Mouse (Mus musculus) heart, embryonic 13.5 days (tissue): ENCODE data around the gene Hilpda. TPM values are rescaled to one million over a fixed set of nuclear protein-coding genes. Genes with fewer than 3 reads are reported as not detected.

ENCODE experiments used
- ATAC-seq: fragments of 200-750 bp; cut with Nextera tagmentation; 2 replicates; pipeline ENCODE4 v1.8.0; 2017; ENCODE audit warnings: moderate TSS enrichment; ENCODE audit not compliant: insufficient number of reproducible peaks, low FRiP score, low TSS enrichment; ENCODE audit errors: extremely low read depth
- H3K27ac ChIP-seq: fragments of 300-500 bp; sonication (generic); replicated peaks from 2 replicates; pipeline ENCODE4 v1.5.1; 2015; ENCODE audit warnings: moderate library complexity, mild to moderate bottlenecking, inconsistent platforms
- H3K27me3 ChIP-seq: fragments of 300-500 bp; sonication (generic); replicated peaks from 2 replicates; pipeline ENCODE4 v1.6.1; 2015; ENCODE audit warnings: mild to moderate bottlenecking, inconsistent platforms
- H3K36me3 ChIP-seq: fragments of 300-500 bp; sonication (generic); 2 replicates; pipeline ENCODE4 v1.6.1; 2015; ENCODE audit warnings: mild to moderate bottlenecking, inconsistent platforms
- H3K4me1 ChIP-seq: fragments of 300-500 bp; sonication (generic); 2 replicates; pipeline ENCODE4 v1.6.1; 2015; ENCODE audit warnings: inconsistent platforms
- H3K4me2 ChIP-seq: fragments of 300-500 bp; sonication (generic); 2 replicates; pipeline ENCODE4 v1.6.1; 2015; ENCODE audit warnings: inconsistent platforms, mild to moderate bottlenecking, moderate library complexity
- H3K4me3 ChIP-seq: fragments of 300-500 bp; sonication (generic); 2 replicates; pipeline ENCODE4 v1.5.1; 2015; ENCODE audit warnings: moderate library complexity, mild to moderate bottlenecking, inconsistent platforms
- H3K9ac ChIP-seq: fragments of 300-500 bp; sonication (generic); 2 replicates; pipeline ENCODE4 v1.6.1; 2015; ENCODE audit warnings: inconsistent platforms, mild to moderate bottlenecking, moderate library complexity
- H3K9me3 ChIP-seq: fragments of 300-500 bp; sonication (generic); 2 replicates; pipeline ENCODE4 v1.6.1; 2016; ENCODE audit warnings: inconsistent platforms
- WGBS: fragments of 180-500 bp; shearing (Covaris S2); methylation state at CpG from one replicate; pipeline ENCODE4 v1.1.7; 2015; ENCODE audit warnings: mixed read lengths; 5-methylcytosine and 5-hydroxymethylcytosine counted together
- polyA plus RNA-seq: library from polyadenylated mRNA; unstranded; fragments of >200 nt; fragmentation: Nextera tagmentation; extraction: Ambion mirVana; gene quantifications from 2 replicates; pipeline ENCODE4 v1.2.1, GENCODE M21; 2015

Gene Hilpda
- polyA plus RNA-seq: 23.0 and 28.0 TPM in 2 replicates

DNA sequence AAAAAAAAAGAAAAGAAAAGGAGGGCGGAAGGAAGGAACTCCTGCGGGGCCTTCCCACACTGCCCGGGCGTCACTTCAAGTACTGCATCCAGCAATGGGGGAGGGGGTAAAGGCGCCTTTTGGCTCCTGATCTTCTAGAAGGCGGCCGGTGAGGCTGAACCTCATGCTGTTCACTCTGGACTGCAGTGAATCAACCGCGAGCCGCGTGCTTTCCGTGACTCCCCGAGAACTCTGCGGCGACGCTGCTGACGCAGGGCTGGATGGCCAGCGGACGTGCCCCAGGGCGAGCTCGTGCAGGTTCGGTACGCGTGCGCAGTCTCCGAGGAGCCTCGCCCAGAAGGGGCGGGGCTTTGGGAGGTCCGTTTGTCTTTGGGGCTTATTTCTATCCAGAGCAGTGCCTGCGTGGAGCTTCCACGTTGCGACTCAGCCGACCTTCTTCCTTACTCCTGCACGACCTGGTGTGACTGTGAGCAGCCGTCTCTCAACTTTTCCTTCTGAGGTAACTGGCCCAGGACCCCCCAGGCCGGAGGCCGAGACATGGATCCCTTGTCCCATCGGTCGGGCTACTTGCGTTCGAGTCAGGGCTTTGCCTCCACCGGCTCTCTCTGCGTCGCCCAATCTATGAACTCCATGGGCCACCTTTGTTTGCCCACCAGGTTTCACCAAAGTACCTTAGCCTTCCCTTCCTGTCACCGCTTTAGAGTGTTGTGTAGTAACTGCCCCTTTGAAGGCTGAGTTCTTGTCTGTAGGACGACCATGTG, at the start of gene Hilpda:
Gene Hilpda, plus strand, starts transcription at position 177 of the 761 bp plus-strand sequence.
- WGBS: under 1% methylated on average over 46 of the region's 46 CpGs
- Histone ChIP-seq H3K27ac (peak within 1 kb of the TSS; percentile 82), H3K27me3 (no peaks in the 10 kb centered on the region), H3K4me2 (peak within 1 kb of the TSS; percentile 76), H3K36me3 (peaks cover 15% of the 10 kb centered on the region), H3K9ac (peak within 1 kb of the TSS; percentile 90), H3K4me3 (peak within 1 kb of the TSS; percentile 70), H3K4me1 (peaks cover 20% of the 10 kb centered on the region), H3K9me3 (no peaks in the 10 kb centered on the region)
- peak; percentile 95 for ATAC-seq

DNA sequence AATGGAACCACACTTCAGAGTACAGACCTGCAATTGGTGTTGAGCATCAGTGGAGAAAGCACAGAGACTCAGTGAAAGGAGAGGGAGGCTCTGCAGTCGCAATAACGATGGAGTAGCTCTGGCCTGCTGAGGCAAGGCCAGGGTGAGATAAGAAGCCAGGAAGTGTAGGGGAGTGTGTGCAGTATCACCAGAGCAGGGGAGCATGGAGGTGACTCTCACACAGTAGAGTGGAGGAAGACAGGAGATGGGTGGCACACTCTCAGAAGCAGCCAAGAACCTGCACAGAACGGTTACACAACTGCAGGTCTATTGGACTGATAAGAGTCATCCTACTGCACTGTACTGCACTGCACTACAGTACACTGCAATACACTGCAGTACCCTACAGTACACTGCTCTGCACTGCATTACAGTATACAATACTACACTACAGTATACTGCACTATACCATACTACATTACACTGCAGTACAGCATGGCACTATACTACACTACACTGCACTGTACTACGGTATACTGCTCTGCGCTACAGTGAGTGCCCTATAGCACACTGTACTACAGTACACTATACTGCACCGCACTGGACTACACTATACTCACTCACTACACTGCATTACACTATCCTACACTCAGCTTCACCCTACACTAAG, 42.9 kb upstream of the Hilpda start:
- WGBS: 54% methylated on average over 6 of the region's 6 CpGs
- Histone ChIP-seq H3K27ac (no peak overlapping the region), H3K4me1 (no peaks in the 10 kb centered on the region), H3K4me3 (no peak overlapping the region), H3K27me3 (peaks cover 2% of the 10 kb centered on the region; the same call in 1 of the 2 replicates), H3K9ac (no peak overlapping the region), H3K4me2 (no peak overlapping the region), H3K9me3 (no peaks in the 10 kb centered on the region), H3K36me3 (no peaks in the 10 kb centered on the region)
- ATAC-seq: 0 out of 2 replicates have a peak, but pooled peaks have one; percentile 16

DNA sequence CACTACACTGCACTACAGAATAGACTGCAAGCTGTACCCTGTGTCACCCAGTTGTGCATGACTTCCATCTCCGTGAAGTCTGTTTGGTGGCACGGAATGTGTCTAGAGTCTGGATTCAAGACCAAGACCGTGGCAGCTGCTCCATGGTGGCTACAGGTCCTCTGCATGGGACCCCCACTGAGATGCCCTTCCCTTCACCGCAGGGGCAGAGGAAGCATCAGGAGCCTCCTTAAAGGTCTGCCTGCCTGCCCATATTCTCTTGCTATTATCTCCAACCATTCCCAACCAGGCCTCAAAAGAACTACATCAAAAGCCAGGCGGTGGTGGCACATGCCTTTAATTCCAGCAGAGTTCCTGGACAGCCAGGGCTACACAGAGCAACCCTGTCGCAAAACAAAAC, 41.9 kb upstream of the Hilpda start:
- WGBS: 51% methylated on average over 6 of the region's 6 CpGs
- no peak overlapping the region for H3K9ac ChIP-seq
- peaks cover 2% of the 10 kb centered on the region; the same call in 1 of the 2 replicates for H3K27me3 ChIP-seq
- no peak overlapping the region for H3K4me3 ChIP-seq
- no peaks in the 10 kb centered on the region for H3K9me3 ChIP-seq
- no peak for ATAC-seq
- no peaks in the 10 kb centered on the region for H3K36me3 ChIP-seq
- H3K4me2 ChIP-seq: no peak overlapping the region
- H3K4me1 ChIP-seq: no peaks in the 10 kb centered on the region
- H3K27ac ChIP-seq: no peak overlapping the region

DNA sequence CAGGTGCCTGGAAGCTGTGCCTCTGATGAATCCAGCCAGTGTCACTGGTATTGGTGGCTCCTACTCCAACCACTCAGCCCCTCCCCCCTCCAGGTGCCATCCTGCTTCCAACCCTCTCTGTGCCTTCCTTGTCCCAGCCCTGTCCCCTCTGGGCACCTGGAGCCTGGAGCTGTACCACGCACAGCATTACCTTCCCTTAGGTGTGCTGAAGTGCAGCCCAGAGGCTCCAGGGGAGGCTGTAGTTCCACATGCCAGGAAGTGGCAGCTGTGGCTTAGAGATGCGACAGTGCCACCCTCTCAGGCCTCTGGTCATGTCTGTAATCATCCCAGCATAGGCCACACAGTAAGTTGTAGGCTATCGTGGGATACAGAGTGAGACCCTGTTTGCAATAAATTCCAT, 40.5 kb upstream of the Hilpda start:
- ATAC-seq: no peak
- Histone ChIP-seq H3K36me3 (no peaks in the 10 kb centered on the region), H3K4me1 (no peaks in the 10 kb centered on the region), H3K27ac (no peak overlapping the region), H3K4me3 (no peak overlapping the region), H3K9ac (no peak overlapping the region), H3K4me2 (no peak overlapping the region), H3K9me3 (no peaks in the 10 kb centered on the region), H3K27me3 (peaks cover 2% of the 10 kb centered on the region; the same call in 1 of the 2 replicates)
- 72% methylated on average over 3 of the region's 3 CpGs for WGBS

DNA sequence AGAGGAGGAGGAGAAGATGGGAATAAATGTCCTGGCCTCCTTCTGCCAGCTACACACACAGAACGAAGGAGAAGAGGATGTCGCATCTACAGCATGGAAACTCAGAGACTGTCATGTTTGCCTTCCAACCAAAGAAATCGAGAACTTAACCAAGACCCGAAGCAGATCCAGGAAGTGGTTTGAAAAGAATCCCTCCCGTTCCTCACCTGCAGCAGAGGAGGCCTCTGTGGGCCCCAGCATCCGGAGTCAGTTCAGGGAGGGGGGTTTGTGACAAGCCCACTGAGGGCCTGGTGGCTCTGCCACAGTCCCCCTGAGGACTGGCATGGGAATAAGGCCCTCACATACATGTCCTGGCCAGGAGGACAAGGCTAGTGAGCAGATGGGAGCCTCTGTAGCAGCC, 40.0 kb upstream of the Hilpda start:
- 67% methylated on average over 6 of the region's 6 CpGs for WGBS
- no peak overlapping the region for H3K9ac ChIP-seq
- no peaks in the 10 kb centered on the region for H3K9me3 ChIP-seq
- H3K27ac ChIP-seq: no peak overlapping the region
- no peak overlapping the region for H3K4me2 ChIP-seq
- H3K36me3 ChIP-seq: no peaks in the 10 kb centered on the region
- peaks cover 2% of the 10 kb centered on the region; the same call in 1 of the 2 replicates for H3K27me3 ChIP-seq
- no peaks in the 10 kb centered on the region for H3K4me1 ChIP-seq
- no peak for ATAC-seq
- H3K4me3 ChIP-seq: no peak overlapping the region

DNA sequence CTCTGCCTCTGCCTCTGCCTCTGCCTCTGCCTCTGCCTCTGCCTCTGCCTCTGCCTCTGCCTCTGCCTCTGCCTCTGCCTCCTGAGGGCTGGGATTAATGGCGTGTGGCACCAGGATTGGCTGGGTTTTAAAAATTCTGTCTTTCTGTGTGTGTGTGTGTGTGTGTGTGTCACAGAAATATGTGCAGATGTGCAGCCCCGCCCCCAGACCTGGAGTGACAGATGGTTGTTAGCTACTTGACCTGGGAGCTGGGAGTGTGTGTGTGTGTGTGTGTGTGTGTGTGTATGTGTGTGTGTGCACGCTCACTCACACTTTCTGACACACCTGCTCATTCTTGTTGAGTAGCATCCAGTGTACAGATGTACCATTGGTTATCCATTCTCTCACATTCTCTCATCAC, 38.6 kb upstream of the Hilpda start:
- 67% methylated on average over 3 of the region's 3 CpGs for WGBS
- no peak for ATAC-seq

DNA sequence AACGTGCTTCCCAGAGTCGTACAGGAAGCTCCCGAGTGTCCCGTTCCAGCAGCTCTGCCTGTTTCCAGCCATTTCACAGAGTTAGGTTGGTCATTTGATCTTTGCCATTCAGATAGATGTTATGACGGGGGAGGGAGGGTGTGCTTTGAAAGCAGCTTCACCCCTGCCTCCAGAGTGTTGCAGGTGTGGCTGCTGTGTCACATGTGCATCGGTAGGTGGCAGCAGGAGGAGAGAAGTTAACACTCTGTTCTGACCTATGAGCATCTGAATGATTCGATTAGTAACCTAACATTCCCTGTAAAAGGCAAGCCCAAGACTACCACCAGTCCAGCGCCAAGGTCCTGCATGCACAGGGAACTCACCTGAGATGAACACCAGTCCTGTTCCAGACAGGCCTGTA, 38.0 kb upstream of the Hilpda start:
- no peaks in the 10 kb centered on the region for H3K36me3 ChIP-seq
- H3K4me1 ChIP-seq: no peaks in the 10 kb centered on the region
- 44% methylated on average over 8 of the region's 8 CpGs for WGBS
- peaks cover 2% of the 10 kb centered on the region; the same call in 1 of the 2 replicates for H3K27me3 ChIP-seq
- H3K27ac ChIP-seq: no peak overlapping the region
- no peak overlapping the region for H3K4me2 ChIP-seq
- no peak overlapping the region for H3K9ac ChIP-seq
- no peak for ATAC-seq
- H3K4me3 ChIP-seq: no peak overlapping the region
- no peaks in the 10 kb centered on the region for H3K9me3 ChIP-seq

More for the DNA sequence above, 38.6 kb upstream of the Hilpda start:
- H3K4me3 ChIP-seq: no peak overlapping the region
- no peaks in the 10 kb centered on the region for H3K4me1 ChIP-seq
- no peak overlapping the region for H3K27ac ChIP-seq
- no peaks in the 10 kb centered on the region for H3K36me3 ChIP-seq
- no peak overlapping the region for H3K4me2 ChIP-seq
- H3K27me3 ChIP-seq: peaks cover 2% of the 10 kb centered on the region; the same call in 1 of the 2 replicates
- no peak overlapping the region for H3K9ac ChIP-seq
- no peaks in the 10 kb centered on the region for H3K9me3 ChIP-seq

DNA sequence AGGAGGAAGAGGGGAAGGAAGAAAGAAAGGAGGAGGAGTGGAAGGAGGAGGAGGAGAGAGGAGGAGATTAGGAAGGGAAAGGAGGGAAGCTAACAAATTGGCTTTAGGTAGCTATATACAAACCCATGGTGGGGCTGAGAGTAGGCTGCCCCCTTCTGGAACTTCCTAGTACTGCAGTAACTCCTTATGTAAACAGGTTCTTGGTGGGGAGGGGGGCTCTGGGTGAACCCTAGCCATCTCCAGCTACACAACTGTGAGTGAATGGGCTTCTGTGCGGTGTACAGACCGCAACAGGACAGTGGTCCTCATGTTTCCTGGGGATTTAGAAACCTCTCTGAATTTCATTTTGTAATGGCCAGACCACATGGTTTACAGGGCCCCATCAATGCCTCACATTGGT, 31.5 kb upstream of the Hilpda start:
- ATAC-seq: no peak
- no peaks in the 10 kb centered on the region for H3K27me3 ChIP-seq
- WGBS: 39% methylated on average over 2 of the region's 2 CpGs
- H3K4me1 ChIP-seq: no peaks in the 10 kb centered on the region
- H3K4me3 ChIP-seq: no peak overlapping the region
- no peaks in the 10 kb centered on the region for H3K36me3 ChIP-seq
- H3K9me3 ChIP-seq: no peaks in the 10 kb centered on the region
- no peak overlapping the region for H3K9ac ChIP-seq
- no peak overlapping the region for H3K4me2 ChIP-seq
- no peak overlapping the region for H3K27ac ChIP-seq

DNA sequence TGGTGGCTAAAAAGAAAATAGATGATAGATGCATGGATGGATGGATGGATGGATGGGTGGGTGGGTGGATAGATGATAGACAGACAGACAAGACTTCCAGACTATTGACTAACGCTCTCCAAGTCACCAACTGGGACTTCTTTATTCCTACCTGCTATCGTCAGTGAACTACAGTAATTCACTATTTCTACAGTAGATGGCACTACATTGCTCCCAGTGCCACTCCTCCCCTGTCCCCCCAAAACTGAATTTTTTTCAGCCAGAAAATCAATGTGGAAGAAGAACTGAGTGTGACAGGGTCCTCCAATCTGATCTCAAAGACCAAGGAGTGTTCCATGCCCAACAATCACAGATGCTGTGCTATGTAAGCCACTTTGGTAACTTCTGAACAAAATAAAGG, 30.6 kb upstream of the Hilpda start:
- Histone ChIP-seq H3K27me3 (no peaks in the 10 kb centered on the region), H3K4me1 (no peaks in the 10 kb centered on the region), H3K4me3 (no peak overlapping the region), H3K4me2 (no peak overlapping the region), H3K9ac (no peak overlapping the region), H3K36me3 (no peaks in the 10 kb centered on the region), H3K27ac (no peak overlapping the region), H3K9me3 (no peaks in the 10 kb centered on the region)
- no peak for ATAC-seq
- 56% methylated on average over 2 of the region's 2 CpGs for WGBS

DNA sequence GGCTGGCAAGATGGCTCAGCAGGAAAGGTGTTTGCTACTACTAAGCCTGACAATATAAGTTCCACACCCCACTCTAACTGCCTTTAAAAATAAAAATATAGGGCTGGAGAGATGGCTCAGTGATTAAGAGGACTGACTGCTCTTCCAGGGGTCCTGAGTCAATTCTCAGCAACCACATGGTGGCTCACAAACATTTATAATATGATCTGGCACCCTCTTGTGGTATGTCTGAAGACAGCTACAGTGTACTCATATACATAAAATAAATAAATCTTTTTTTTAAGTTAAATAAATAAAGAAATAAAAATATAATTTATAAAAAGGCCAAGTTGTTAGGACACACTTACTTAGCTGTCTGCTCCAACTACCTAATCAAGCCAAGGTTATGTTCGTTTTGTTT, 30.0 kb upstream of the Hilpda start:
- H3K9me3 ChIP-seq: no peaks in the 10 kb centered on the region
- no peak overlapping the region for H3K9ac ChIP-seq
- 51% methylated on average over 1 of the region's 1 CpGs for WGBS
- ATAC-seq: no peak
- H3K27ac ChIP-seq: no peak overlapping the region
- no peaks in the 10 kb centered on the region for H3K4me1 ChIP-seq
- H3K4me3 ChIP-seq: no peak overlapping the region
- H3K27me3 ChIP-seq: no peaks in the 10 kb centered on the region; the same call in 1 of the 2 replicates
- H3K4me2 ChIP-seq: no peak overlapping the region
- no peaks in the 10 kb centered on the region for H3K36me3 ChIP-seq

DNA sequence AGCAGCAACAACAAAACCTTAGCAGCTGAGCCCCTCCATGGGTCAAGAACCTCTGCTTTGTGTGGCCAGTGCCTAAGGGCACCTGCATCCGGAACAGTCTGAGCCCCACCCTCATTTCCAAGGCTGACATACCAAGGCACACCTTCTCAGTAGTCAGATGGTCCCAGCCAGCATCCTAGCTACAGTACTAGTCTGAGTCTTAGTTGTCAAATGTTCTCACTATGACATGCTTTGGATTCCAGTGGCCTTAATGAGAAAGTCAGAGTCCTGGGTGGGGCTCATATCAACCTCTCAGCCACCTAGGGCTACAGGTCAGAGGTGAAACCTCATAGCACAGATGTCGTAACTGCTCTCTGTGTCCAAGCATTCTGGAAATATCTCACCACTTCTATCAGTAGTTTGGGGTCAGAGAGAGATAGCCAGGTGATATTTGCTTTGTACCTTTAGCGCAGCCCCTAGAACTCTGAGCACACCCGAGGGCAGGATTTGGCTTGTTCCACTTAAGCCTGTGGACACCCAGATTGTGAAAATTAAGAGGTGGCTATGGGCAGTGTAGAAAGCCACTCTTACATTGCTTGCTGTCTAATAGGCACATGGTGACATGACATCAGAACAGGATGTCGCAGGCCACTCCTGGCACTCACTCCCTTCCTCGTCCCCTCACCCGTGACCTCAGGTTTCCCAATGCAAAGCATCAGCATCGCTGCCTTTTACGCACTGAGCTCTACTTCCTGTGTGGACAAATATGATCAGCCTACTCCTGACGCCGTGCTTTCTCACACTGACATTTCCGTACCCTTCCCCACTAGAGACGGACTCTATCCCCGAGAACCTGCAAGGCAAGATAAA, 26.8 kb upstream of the Hilpda start:
- H3K4me1 ChIP-seq: 0 out of 2 replicates have a peak, but pooled peaks cover 4% of the 10 kb centered on the region
- no peaks in the 10 kb centered on the region for H3K9me3 ChIP-seq
- no peak overlapping the region for H3K27ac ChIP-seq
- H3K27me3 ChIP-seq: no peaks in the 10 kb centered on the region; the same call in 1 of the 2 replicates
- H3K9ac ChIP-seq: no peak overlapping the region
- 0 out of 2 replicates have a peak overlapping the region, but pooled peaks have one; percentile 2 for H3K4me2 ChIP-seq
- ATAC-seq: no peak
- 37% methylated on average over 14 of the region's 14 CpGs for WGBS
- no peaks in the 10 kb centered on the region for H3K36me3 ChIP-seq
- no peak overlapping the region for H3K4me3 ChIP-seq
